Mouse (Mus musculus): ENCODE results near the gene Srpk2. TPM values are rescaled to one million over a fixed set of nuclear protein-coding genes. Genes with fewer than 3 reads are reported as not detected.

Srpk2 gene
- polyA plus RNA-seq, 1 experiment from 2014 or later = 27.1 TPM

- peak; percentile 78 for ATAC-seq (ENCODE audit: low FRiP score, low TSS enrichment)
- Histone ChIP-seq H3K4me3 (ENCODE audit: low read depth, low read length) (peak overlapping the region; percentile 49), H3K27ac (replicated peaks) (peak overlapping the region; percentile 89), H3K27me3 (ENCODE audit: control insufficient read depth, insufficient read depth, low read length) (no peaks in the 10 kb centered on the region), H3K4me2 (replicated peaks; ENCODE audit: low read depth) (peak overlapping the region; percentile 64), H3K9me3 (ENCODE audit: control insufficient read depth, low read length) (no peaks in the 10 kb centered on the region), H3K4me1 (replicated peaks; ENCODE audit: control insufficient read depth, insufficient read depth) (no peaks in the 10 kb centered on the region), H3K9ac (ENCODE audit: low read length) (peak overlapping the region; percentile 48), H3K36me3 (ENCODE audit: control insufficient read depth, insufficient read depth, low read length) (no peaks in the 10 kb centered on the region)
- DNase-seq (ENCODE audit: low spot score) = no peak
- WGBS = 9% methylated on average over 5 of the region's 5 CpGs
- TF ChIP-seq EP300 (optimal IDR thresholded peaks at IDR 0.05) = no peak
- TF ChIP-seq CTCF (IDR thresholded peaks at IDR 0.05; ENCODE audit: low read depth) = no peak
Measured at GRCm38 (mm10) chr5:23615586-23616269, 68.7 kb downstream of the Srpk2 start.

- Histone ChIP-seq H3K4me2 (replicated peaks; ENCODE audit: low read depth) (no peak overlapping the region), H3K9me3 (ENCODE audit: control insufficient read depth, low read length) (no peaks in the 10 kb centered on the region), H3K27ac (replicated peaks) (no peak overlapping the region), H3K27me3 (ENCODE audit: control insufficient read depth, insufficient read depth, low read length) (no peaks in the 10 kb centered on the region), H3K4me1 (replicated peaks; ENCODE audit: control insufficient read depth, insufficient read depth) (no peaks in the 10 kb centered on the region), H3K36me3 (ENCODE audit: control insufficient read depth, insufficient read depth, low read length) (no peaks in the 10 kb centered on the region), H3K4me3 (ENCODE audit: low read depth, low read length) (no peak overlapping the region), H3K9ac (ENCODE audit: low read length) (no peak overlapping the region)
- TF ChIP-seq EP300 (optimal IDR thresholded peaks at IDR 0.05) (no peak), CTCF (IDR thresholded peaks at IDR 0.05; ENCODE audit: low read depth) (no peak)
- DNase-seq (ENCODE audit: low spot score) (no peak), ATAC-seq (ENCODE audit: low FRiP score, low TSS enrichment) (no peak)
- 61% methylated on average over 3 of the region's 3 CpGs for WGBS
Measured at GRCm38 (mm10) chr5:23612856-23613255, 71.6 kb downstream of the Srpk2 start.

DNA sequence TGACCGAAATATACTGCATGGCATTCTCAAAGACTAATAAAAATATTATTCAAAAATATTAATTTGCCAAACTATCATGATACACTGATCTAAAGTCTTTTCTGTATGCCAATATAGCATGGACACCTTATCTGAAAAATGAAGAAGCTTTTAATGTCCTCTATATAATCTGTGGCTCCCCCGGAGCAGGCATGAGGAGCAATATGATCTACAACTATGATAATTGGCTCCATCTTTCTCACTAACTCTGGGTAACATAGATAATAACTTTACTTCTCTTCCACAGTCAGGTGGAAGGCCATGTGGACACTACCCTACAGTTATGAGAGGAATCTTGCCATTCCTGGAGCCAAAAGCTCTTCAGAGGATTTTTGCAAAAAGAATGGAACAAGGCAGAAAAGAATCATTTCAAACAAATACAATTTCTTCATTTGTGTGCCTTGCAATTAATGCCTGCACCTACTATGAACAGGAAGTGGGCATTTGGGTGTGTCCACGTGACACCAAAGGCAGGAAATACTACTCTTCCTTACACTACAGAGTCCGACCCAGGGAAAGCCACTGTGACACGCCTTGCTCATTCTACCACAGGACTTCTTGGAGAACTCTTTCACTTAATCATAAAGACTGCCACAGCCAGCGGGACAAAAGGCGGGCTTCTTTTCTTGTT lies 80.2 kb downstream of the Srpk2 start:
- no peaks in the 10 kb centered on the region for H3K36me3 ChIP-seq (ENCODE audit: control insufficient read depth, insufficient read depth, low read length)
- H3K4me2 ChIP-seq (replicated peaks; ENCODE audit: low read depth) = no peak overlapping the region
- no peak overlapping the region for H3K4me3 ChIP-seq (ENCODE audit: low read depth, low read length)
- TF ChIP-seq CTCF (IDR thresholded peaks at IDR 0.05; ENCODE audit: low read depth) = no peak
- H3K27ac ChIP-seq (replicated peaks) = no peak overlapping the region
- H3K4me1 ChIP-seq (replicated peaks; ENCODE audit: control insufficient read depth, insufficient read depth) = no peaks in the 10 kb centered on the region
- ATAC-seq (ENCODE audit: low FRiP score, low TSS enrichment) (no peak), DNase-seq (ENCODE audit: low spot score) (no peak)
- 60% methylated on average over 7 of the region's 7 CpGs for WGBS
- H3K9ac ChIP-seq (ENCODE audit: low read length) = no peak overlapping the region
- H3K9me3 ChIP-seq (ENCODE audit: control insufficient read depth, low read length) = no peaks in the 10 kb centered on the region
- no peaks in the 10 kb centered on the region for H3K27me3 ChIP-seq (ENCODE audit: control insufficient read depth, insufficient read depth, low read length)

DNA sequence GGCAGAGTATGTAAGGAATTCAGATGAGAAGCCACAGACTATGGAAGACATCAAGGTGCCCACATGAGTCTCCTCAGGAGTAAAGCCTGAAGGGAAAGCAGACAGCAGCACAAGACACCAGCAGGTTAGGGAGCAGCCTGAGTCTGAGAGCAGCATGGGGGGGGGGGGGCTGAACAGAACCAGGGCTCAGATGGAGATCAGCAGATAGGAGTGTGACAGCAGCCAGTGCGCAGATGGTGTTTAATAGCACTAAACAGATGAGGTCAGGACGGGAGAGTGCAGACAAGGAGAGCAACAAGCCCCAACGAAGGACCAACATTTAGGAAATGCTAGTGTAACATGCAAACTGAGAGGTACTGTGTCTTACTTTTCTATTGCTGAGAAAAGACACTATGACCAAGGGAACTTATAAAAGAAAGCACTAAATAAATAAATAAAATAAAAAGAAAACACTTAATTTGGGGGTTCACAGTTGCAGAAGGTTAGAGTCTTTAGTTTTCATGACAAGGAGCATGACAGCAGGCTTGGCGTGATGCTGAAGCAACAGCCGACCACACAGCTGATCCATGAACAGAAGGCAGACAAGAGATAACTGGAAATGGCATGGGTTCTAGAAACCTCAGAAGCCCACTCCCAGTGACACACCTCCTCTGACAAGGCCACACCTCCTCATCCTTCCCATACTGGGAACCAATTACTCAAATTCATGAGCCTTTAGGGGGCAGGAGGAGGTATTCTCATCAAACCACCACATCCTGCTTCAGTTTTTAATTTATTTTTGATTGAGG lies 84.5 kb downstream of the Srpk2 start:
- H3K4me3 ChIP-seq (ENCODE audit: low read depth, low read length) = no peak overlapping the region
- H3K9ac ChIP-seq (ENCODE audit: low read length) = no peak overlapping the region
- H3K9me3 ChIP-seq (ENCODE audit: control insufficient read depth, low read length) = no peaks in the 10 kb centered on the region
- H3K4me1 ChIP-seq (replicated peaks; ENCODE audit: control insufficient read depth, insufficient read depth) = no peaks in the 10 kb centered on the region; the same call in 1 of the 2 replicates
- ATAC-seq (ENCODE audit: low FRiP score, low TSS enrichment) (no peak), DNase-seq (ENCODE audit: low spot score) (no peak)
- H3K36me3 ChIP-seq (ENCODE audit: control insufficient read depth, insufficient read depth, low read length) = no peaks in the 10 kb centered on the region
- H3K27ac ChIP-seq (replicated peaks) = no peak overlapping the region
- 73% methylated on average over 5 of the region's 5 CpGs for WGBS
- no peak for TF ChIP-seq EP300 (optimal IDR thresholded peaks at IDR 0.05)
- no peak for TF ChIP-seq CTCF (IDR thresholded peaks at IDR 0.05; ENCODE audit: low read depth)
- H3K4me2 ChIP-seq (replicated peaks; ENCODE audit: low read depth) = no peak overlapping the region
- H3K27me3 ChIP-seq (ENCODE audit: control insufficient read depth, insufficient read depth, low read length) = no peaks in the 10 kb centered on the region

GRCm38 (mm10) chr5:23599171-23599570 lies 85.2 kb downstream of the Srpk2 start:
- Histone ChIP-seq H3K9me3 (ENCODE audit: control insufficient read depth, low read length) (no peaks in the 10 kb centered on the region), H3K4me1 (replicated peaks; ENCODE audit: control insufficient read depth, insufficient read depth) (no peaks in the 10 kb centered on the region; the same call in 1 of the 2 replicates), H3K4me3 (ENCODE audit: low read depth, low read length) (no peak overlapping the region), H3K27ac (replicated peaks) (no peak overlapping the region), H3K36me3 (ENCODE audit: control insufficient read depth, insufficient read depth, low read length) (no peaks in the 10 kb centered on the region), H3K27me3 (ENCODE audit: control insufficient read depth, insufficient read depth, low read length) (no peaks in the 10 kb centered on the region), H3K9ac (ENCODE audit: low read length) (no peak overlapping the region), H3K4me2 (replicated peaks; ENCODE audit: low read depth) (no peak overlapping the region)
- ATAC-seq (ENCODE audit: low FRiP score, low TSS enrichment) = no peak
- no peak for DNase-seq (ENCODE audit: low spot score)
- 36% methylated on average over 3 of the region's 3 CpGs for WGBS
- TF ChIP-seq EP300 (optimal IDR thresholded peaks at IDR 0.05) (no peak), CTCF (IDR thresholded peaks at IDR 0.05; ENCODE audit: low read depth) (no peak)
